Mouse (Mus musculus) embryonic facial prominence, embryonic 11.5 days (tissue): ENCODE data around the gene Tfip11. TPM values are rescaled to one million over a fixed set of nuclear protein-coding genes. Genes with fewer than 3 reads are reported as not detected.

Experiments used
- ATAC-seq: fragments of 200-750 bp; cut with Nextera tagmentation; replicated peaks from 2 replicates; pipeline ENCODE4 v1.8.0; 2017; ENCODE audit warnings: low read depth; ENCODE audit not compliant: insufficient number of reproducible peaks, low FRiP score, low TSS enrichment
- DNase-seq: peaks from one replicate; pipeline ENCODE4 v3.0.0-alpha.2; 2015; ENCODE audit warnings: low spot score
- H3K27ac ChIP-seq: fragments of 300-500 bp; sonication (generic); replicated peaks from 2 replicates; pipeline ENCODE4 v1.5.1; 2014; ENCODE audit warnings: mild to moderate bottlenecking, low read depth, low read length, control low read depth
- H3K27me3 ChIP-seq: fragments of 300-500 bp; sonication (generic); 2 replicates; pipeline ENCODE4 v1.6.1; 2014; ENCODE audit warnings: mild to moderate bottlenecking, low read length, moderate library complexity, mixed read lengths; ENCODE audit not compliant: control insufficient read depth, insufficient read depth
- H3K36me3 ChIP-seq: fragments of 300-500 bp; sonication (generic); replicated peaks from 2 replicates; pipeline ENCODE4 v1.6.1; 2014; ENCODE audit warnings: low read depth, mild to moderate bottlenecking, low read length, moderate library complexity, mixed read lengths; ENCODE audit not compliant: control insufficient read depth, insufficient read depth
- H3K4me1 ChIP-seq: fragments of 300-500 bp; sonication (generic); 2 replicates; pipeline ENCODE4 v1.6.1; 2014; ENCODE audit warnings: low read length, mixed read lengths; ENCODE audit not compliant: control insufficient read depth, insufficient read depth
- H3K4me2 ChIP-seq: fragments of 300-500 bp; sonication (generic); 2 replicates; pipeline ENCODE4 v1.6.1; 2014; ENCODE audit warnings: low read depth, mild to moderate bottlenecking, control low read depth, low read length, moderate library complexity
- H3K4me3 ChIP-seq: fragments of 300-500 bp; sonication (generic); 2 replicates; pipeline ENCODE4 v1.5.1; 2014; ENCODE audit warnings: low read depth, low read length, control low read depth
- H3K9ac ChIP-seq: fragments of 300-500 bp; sonication (generic); replicated peaks from 2 replicates; pipeline ENCODE4 v1.6.1; 2014; ENCODE audit warnings: mild to moderate bottlenecking, control low read depth, low read length
- H3K9me3 ChIP-seq: fragments of 300-500 bp; sonication (generic); replicated peaks from 2 replicates; pipeline ENCODE4 v1.6.1; 2016; ENCODE audit warnings: mild to moderate bottlenecking, low read length, inconsistent platforms, mixed read lengths; ENCODE audit not compliant: control insufficient read depth
- whole genome bisulfite sequencing: fragments of 180-500 bp; shearing (Covaris S2); extraction: QIAGEN DNeasy Blood & Tissue Kit; methylation state at CpG from one replicate; pipeline ENCODE4 v1.1.7; 2014; 5-methylcytosine and 5-hydroxymethylcytosine counted together
- polyA plus RNA-seq: library from polyadenylated mRNA; unstranded; fragments of >200 nt; fragmentation: Nextera tagmentation; extraction: Ambion mirVana; gene quantifications from 2 replicates; pipeline ENCODE4 v1.2.1, GENCODE M21; 2014

Tfip11 gene
- polyA plus RNA-seq, 1 experiment from 2014 or later = 19.3 TPM

- Histone ChIP-seq H3K4me3 (no peak overlapping the region), H3K9ac (no peak overlapping the region), H3K4me2 (no peak overlapping the region), H3K27ac (no peak overlapping the region), H3K9me3 (no peaks in the 10 kb centered on the region), H3K36me3 (peaks cover 7% of the 10 kb centered on the region), H3K27me3 (no peaks in the 10 kb centered on the region), H3K4me1 (no peaks in the 10 kb centered on the region)
- 96% methylated on average over 1 of the region's 1 CpGs for WGBS
- ATAC-seq = no peak
- no peak for DNase-seq
Observed at GRCm38 (mm10) chr5:112377380-112377779, 51.2 kb downstream of the Tfip11 start.

GRCm38 (mm10) chr5:112378716-112379115, 52.6 kb downstream of the Tfip11 start:
- Histone ChIP-seq H3K9me3 (no peaks in the 10 kb centered on the region), H3K36me3 (peaks cover 7% of the 10 kb centered on the region), H3K27me3 (no peaks in the 10 kb centered on the region), H3K27ac (no peak overlapping the region), H3K4me1 (no peaks in the 10 kb centered on the region), H3K4me2 (no peak overlapping the region), H3K9ac (no peak overlapping the region), H3K4me3 (no peak overlapping the region)
- no peak for ATAC-seq
- WGBS = 80% methylated on average over 6 of the region's 6 CpGs
- DNase-seq = no peak

GRCm38 (mm10) chr5:112381154-112381553, 55.0 kb downstream of the Tfip11 start:
- H3K36me3 ChIP-seq = peaks cover 2% of the 10 kb centered on the region
- no peak overlapping the region for H3K27ac ChIP-seq
- no peak overlapping the region for H3K4me2 ChIP-seq
- DNase-seq (no peak), ATAC-seq (no peak)
- H3K9ac ChIP-seq = no peak overlapping the region
- H3K27me3 ChIP-seq = no peaks in the 10 kb centered on the region
- no peaks in the 10 kb centered on the region for H3K4me1 ChIP-seq
- H3K4me3 ChIP-seq = no peak overlapping the region
- 83% methylated on average over 11 of the region's 11 CpGs for WGBS
- no peaks in the 10 kb centered on the region for H3K9me3 ChIP-seq

- H3K4me3 ChIP-seq = no peak overlapping the region
- no peak overlapping the region for H3K4me2 ChIP-seq
- 72% methylated on average over 8 of the region's 9 CpGs for WGBS
- ATAC-seq (no peak; the same call in 1 of the 2 replicates), DNase-seq (no peak)
- peaks cover 2% of the 10 kb centered on the region for H3K36me3 ChIP-seq
- H3K4me1 ChIP-seq = no peaks in the 10 kb centered on the region
- H3K9me3 ChIP-seq = no peaks in the 10 kb centered on the region
- no peak overlapping the region for H3K27ac ChIP-seq
- H3K27me3 ChIP-seq = no peaks in the 10 kb centered on the region
- H3K9ac ChIP-seq = no peak overlapping the region
Observed at GRCm38 (mm10) chr5:112382042-112382441, 55.9 kb downstream of the Tfip11 start.

GRCm38 (mm10) chr5:112382641-112383330, 56.6 kb downstream of the Tfip11 start:
- peaks cover 2% of the 10 kb centered on the region for H3K36me3 ChIP-seq
- H3K9ac ChIP-seq = no peak overlapping the region

GRCm38 (mm10) chr5:112384805-112385472, 58.8 kb downstream of the Tfip11 start:
- no peaks in the 10 kb centered on the region for H3K27me3 ChIP-seq

More at GRCm38 (mm10) chr5:112382641-112383330, 56.6 kb downstream of the Tfip11 start:
- 68% methylated on average over 16 of the region's 17 CpGs for WGBS
- H3K27ac ChIP-seq = no peak overlapping the region; the same call in 1 of the 2 replicates
- DNase-seq (no peak), ATAC-seq (no peak)
- no peak overlapping the region for H3K4me3 ChIP-seq
- H3K9me3 ChIP-seq = no peaks in the 10 kb centered on the region
- H3K27me3 ChIP-seq = no peaks in the 10 kb centered on the region
- H3K4me2 ChIP-seq = no peak overlapping the region
- H3K4me1 ChIP-seq = no peaks in the 10 kb centered on the region

GRCm38 (mm10) chr5:112385973-112386372, 59.8 kb downstream of the Tfip11 start:
- Histone ChIP-seq H3K9me3 (no peaks in the 10 kb centered on the region), H3K9ac (no peak overlapping the region), H3K4me3 (no peak overlapping the region), H3K36me3 (no peaks in the 10 kb centered on the region; the same call in 1 of the 2 replicates), H3K27ac (no peak overlapping the region), H3K27me3 (no peaks in the 10 kb centered on the region), H3K4me2 (no peak overlapping the region), H3K4me1 (no peaks in the 10 kb centered on the region)
- 81% methylated on average over 2 of the region's 2 CpGs for WGBS
- ATAC-seq = no peak; the same call in 1 of the 2 replicates
- no peak for DNase-seq

More at GRCm38 (mm10) chr5:112384805-112385472, 58.8 kb downstream of the Tfip11 start:
- Histone ChIP-seq H3K9ac (no peak overlapping the region), H3K9me3 (no peaks in the 10 kb centered on the region), H3K4me3 (no peak overlapping the region), H3K4me2 (no peak overlapping the region), H3K27ac (no peak overlapping the region), H3K36me3 (no peaks in the 10 kb centered on the region; the same call in 1 of the 2 replicates), H3K4me1 (no peaks in the 10 kb centered on the region)
- WGBS = 90% methylated on average over 13 of the region's 13 CpGs
- DNase-seq (no peak), ATAC-seq (no peak)
